Mouse (Mus musculus) retina, adult 2 months (tissue): ENCODE results near the gene Psme3.

Source experiments
- DNase-seq: peaks from one replicate; pipeline ENCODE4 v3.0.0-alpha.2; 2012; ENCODE audit warnings: low read depth, low spot score

Gene Psme3

GRCm38 (mm10) chr11:101315665-101316500 lies at the start of gene Psme3:
Gene Psme3 (plus strand): TSS chr11:101316213.
- DNase-seq = peak; percentile 88

- DNase-seq = peak; percentile 56
Observed at GRCm38 (mm10) chr11:101269577-101270116, 46.4 kb upstream of the Psme3 start.

- no peak for DNase-seq
Observed at GRCm38 (mm10) chr11:101272446-101272845, 43.6 kb upstream of the Psme3 start.

GRCm38 (mm10) chr11:101275309-101275708 lies 40.7 kb upstream of the Psme3 start:
- DNase-seq = no peak

GRCm38 (mm10) chr11:101276319-101277070 lies 39.5 kb upstream of the Psme3 start:
- no peak for DNase-seq

- no peak for DNase-seq
Observed at GRCm38 (mm10) chr11:101277381-101278222, 38.4 kb upstream of the Psme3 start.

GRCm38 (mm10) chr11:101278223-101279192 lies 37.5 kb upstream of the Psme3 start, which contains the start of the genes Cntd1 and Coa3:
Gene Cntd1 (plus strand): TSS chr11:101279012.
Gene Coa3 (minus strand): TSS chr11:101279114.
- peak; percentile 67 for DNase-seq

GRCm38 (mm10) chr11:101279193-101279569 lies 36.8 kb upstream of the Psme3 start:
- DNase-seq = no peak

- DNase-seq = no peak
Observed at GRCm38 (mm10) chr11:101280837-101281236, 35.2 kb upstream of the Psme3 start.

- no peak for DNase-seq
Observed at GRCm38 (mm10) chr11:101282896-101283295, 33.1 kb upstream of the Psme3 start.

GRCm38 (mm10) chr11:101283805-101284204 lies 32.2 kb upstream of the Psme3 start:
- no peak for DNase-seq

- DNase-seq = no peak
Observed at GRCm38 (mm10) chr11:101287306-101287705, 28.7 kb upstream of the Psme3 start.

GRCm38 (mm10) chr11:101291231-101291630 lies 24.8 kb upstream of the Psme3 start:
- DNase-seq = no peak

- DNase-seq = no peak
Observed at GRCm38 (mm10) chr11:101295191-101295590, 20.8 kb upstream of the Psme3 start.

- no peak for DNase-seq
Observed at GRCm38 (mm10) chr11:101300881-101301280, 15.1 kb upstream of the Psme3 start.

- DNase-seq = no peak
Observed at GRCm38 (mm10) chr11:101301299-101302003, 14.6 kb upstream of the Psme3 start.

GRCm38 (mm10) chr11:101302004-101302798 lies 13.8 kb upstream of the Psme3 start, which contains the start of gene Becn1:
Gene Becn1 (minus strand): TSS chr11:101302286.
- DNase-seq = peak; percentile 89

- DNase-seq = no peak
Observed at GRCm38 (mm10) chr11:101307744-101308143, 8.3 kb upstream of the Psme3 start.

GRCm38 (mm10) chr11:101311083-101311482 lies 4.9 kb upstream of the Psme3 start:
- no peak for DNase-seq
